Mouse (Mus musculus) limb, embryonic 13.5 days (tissue): ENCODE measurements around the gene Tac4. TPM values are rescaled to one million over a fixed set of nuclear protein-coding genes. Genes with fewer than 3 reads are reported as not detected.

Source experiments
- ATAC-seq: fragments of 200-750 bp; cut with Nextera tagmentation; 2 replicates; pipeline ENCODE4 v1.8.0; 2017; ENCODE audit warnings: low read depth, moderate number of reproducible peaks, moderate TSS enrichment; ENCODE audit not compliant: low FRiP score
- H3K27ac ChIP-seq: fragments of 300-500 bp; sonication (generic); 2 replicates; pipeline ENCODE4 v1.5.1; 2015; ENCODE audit warnings: inconsistent platforms, mild to moderate bottlenecking, moderate library complexity
- H3K27me3 ChIP-seq: fragments of 300-500 bp; sonication (generic); 2 replicates; pipeline ENCODE4 v1.6.1; 2015; ENCODE audit warnings: mild to moderate bottlenecking, inconsistent platforms
- H3K36me3 ChIP-seq: fragments of 300-500 bp; sonication (generic); 2 replicates; pipeline ENCODE4 v1.6.1; 2015; ENCODE audit warnings: inconsistent platforms, mild to moderate bottlenecking, moderate library complexity
- H3K4me1 ChIP-seq: fragments of 300-500 bp; sonication (generic); 2 replicates; pipeline ENCODE4 v1.6.1; 2015; ENCODE audit warnings: inconsistent platforms
- H3K4me2 ChIP-seq: fragments of 300-500 bp; sonication (generic); replicated peaks from 2 replicates; pipeline ENCODE4 v1.6.1; 2015; ENCODE audit warnings: inconsistent platforms, mild to moderate bottlenecking, moderate library complexity
- H3K4me3 ChIP-seq: fragments of 300-500 bp; sonication (generic); 2 replicates; pipeline ENCODE4 v1.5.1; 2015; ENCODE audit warnings: moderate library complexity, mild to moderate bottlenecking, inconsistent platforms
- H3K9ac ChIP-seq: fragments of 300-500 bp; sonication (generic); 2 replicates; pipeline ENCODE4 v1.6.1; 2015; ENCODE audit warnings: mild to moderate bottlenecking, inconsistent platforms
- H3K9me3 ChIP-seq: fragments of 300-500 bp; sonication (generic); 2 replicates; pipeline ENCODE4 v1.6.1; 2016; ENCODE audit warnings: inconsistent platforms
- WGBS: fragments of 180-500 bp; shearing (Covaris S2); methylation state at CpG from one replicate; pipeline ENCODE4 v1.1.7; 2015; 5-methylcytosine and 5-hydroxymethylcytosine counted together
- polyA plus RNA-seq: library from polyadenylated mRNA; unstranded; fragments of >200 nt; fragmentation: Nextera tagmentation; extraction: Ambion mirVana; gene quantifications from 2 replicates; pipeline ENCODE4 v1.2.1, GENCODE M21; 2015

Tac4 gene
- polyA plus RNA-seq, 1 experiment from 2014 or later = 0.27 TPM

GRCm38 (mm10) chr11:95263816-95264454 lies 2.6 kb downstream of the Tac4 start:
- peaks cover 6% of the 10 kb centered on the region; the same call in 1 of the 2 replicates for H3K27me3 ChIP-seq
- H3K4me1 ChIP-seq = peaks cover 10% of the 10 kb centered on the region; the same call in 1 of the 2 replicates
- no peak overlapping the region; the same call in 1 of the 2 replicates for H3K9ac ChIP-seq
- H3K4me2 ChIP-seq = no peak overlapping the region
- no peak overlapping the region; the same call in 1 of the 2 replicates for H3K27ac ChIP-seq
- H3K4me3 ChIP-seq = no peak overlapping the region
- ATAC-seq = no peak
- no peaks in the 10 kb centered on the region for H3K9me3 ChIP-seq
- WGBS = 26% methylated on average over 11 of the region's 11 CpGs
- H3K36me3 ChIP-seq = peaks cover 20% of the 10 kb centered on the region; the same call in 1 of the 2 replicates

- Histone ChIP-seq H3K36me3 (peaks cover 26% of the 10 kb centered on the region), H3K4me2 (no peak overlapping the region)
- WGBS = 78% methylated on average over 4 of the region's 4 CpGs
Observed at GRCm38 (mm10) chr11:95264455-95265013, 3.2 kb downstream of the Tac4 start.

GRCm38 (mm10) chr11:95266540-95267245 lies 5.4 kb downstream of the Tac4 start:
- no peak for ATAC-seq
- WGBS = 53% methylated on average over 6 of the region's 6 CpGs
- no peaks in the 10 kb centered on the region for H3K9me3 ChIP-seq
- peaks cover 48% of the 10 kb centered on the region for H3K36me3 ChIP-seq
- H3K27me3 ChIP-seq = 0 out of 2 replicates have a peak, but pooled peaks cover under 1% of the 10 kb centered on the region
- no peak overlapping the region for H3K4me2 ChIP-seq
- no peak overlapping the region for H3K4me3 ChIP-seq
- H3K27ac ChIP-seq = no peak overlapping the region
- peaks cover 7% of the 10 kb centered on the region; the same call in 1 of the 2 replicates for H3K4me1 ChIP-seq
- no peak overlapping the region for H3K9ac ChIP-seq

More at GRCm38 (mm10) chr11:95264455-95265013, 3.2 kb downstream of the Tac4 start:
- no peak overlapping the region for H3K4me3 ChIP-seq
- no peak overlapping the region for H3K27ac ChIP-seq
- H3K27me3 ChIP-seq = peaks cover 6% of the 10 kb centered on the region; the same call in 1 of the 2 replicates
- peaks cover 10% of the 10 kb centered on the region; the same call in 1 of the 2 replicates for H3K4me1 ChIP-seq
- ATAC-seq = no peak
- H3K9ac ChIP-seq = no peak overlapping the region
- no peaks in the 10 kb centered on the region for H3K9me3 ChIP-seq

- 89% methylated on average over 5 of the region's 5 CpGs for WGBS
- H3K27me3 ChIP-seq = no peaks in the 10 kb centered on the region
- H3K36me3 ChIP-seq = peaks cover 98% of the 10 kb centered on the region
- H3K4me2 ChIP-seq = no peak overlapping the region
- H3K27ac ChIP-seq = no peak overlapping the region
- H3K4me1 ChIP-seq = no peaks in the 10 kb centered on the region
- no peak overlapping the region for H3K4me3 ChIP-seq
- no peaks in the 10 kb centered on the region for H3K9me3 ChIP-seq
- ATAC-seq = no peak
- no peak overlapping the region for H3K9ac ChIP-seq
Observed at GRCm38 (mm10) chr11:95273661-95274060, 12.3 kb downstream of the Tac4 start.

- Histone ChIP-seq H3K4me1 (no peaks in the 10 kb centered on the region), H3K9ac (no peak overlapping the region), H3K9me3 (no peaks in the 10 kb centered on the region), H3K4me3 (no peak overlapping the region), H3K27me3 (no peaks in the 10 kb centered on the region), H3K27ac (no peak overlapping the region), H3K36me3 (peaks cover 99% of the 10 kb centered on the region), H3K4me2 (no peak overlapping the region)
- ATAC-seq = no peak
- WGBS = 88% methylated on average over 3 of the region's 3 CpGs
Observed at GRCm38 (mm10) chr11:95274613-95275012, 13.3 kb downstream of the Tac4 start.

- no peak for ATAC-seq
- Histone ChIP-seq H3K4me3 (no peak overlapping the region), H3K9me3 (no peaks in the 10 kb centered on the region), H3K27ac (no peak overlapping the region), H3K4me1 (no peaks in the 10 kb centered on the region), H3K27me3 (no peaks in the 10 kb centered on the region), H3K9ac (no peak overlapping the region), H3K36me3 (peaks cover 99% of the 10 kb centered on the region), H3K4me2 (no peak overlapping the region)
- 89% methylated on average over 6 of the region's 6 CpGs for WGBS
Observed at GRCm38 (mm10) chr11:95276056-95276455, 14.7 kb downstream of the Tac4 start.

- WGBS = 86% methylated on average over 4 of the region's 4 CpGs
- no peaks in the 10 kb centered on the region for H3K9me3 ChIP-seq
- no peak overlapping the region for H3K27ac ChIP-seq
- H3K4me2 ChIP-seq = no peak overlapping the region
- H3K4me1 ChIP-seq = no peaks in the 10 kb centered on the region
- no peaks in the 10 kb centered on the region for H3K27me3 ChIP-seq
- peaks cover 99% of the 10 kb centered on the region for H3K36me3 ChIP-seq
- H3K4me3 ChIP-seq = no peak overlapping the region
- no peak for ATAC-seq
- no peak overlapping the region for H3K9ac ChIP-seq
Observed at GRCm38 (mm10) chr11:95279061-95279659, 17.8 kb downstream of the Tac4 start.

GRCm38 (mm10) chr11:95282331-95282730 lies 21.0 kb downstream of the Tac4 start:
- Histone ChIP-seq H3K4me1 (no peaks in the 10 kb centered on the region), H3K27me3 (no peaks in the 10 kb centered on the region), H3K36me3 (peaks cover 99% of the 10 kb centered on the region), H3K9me3 (no peaks in the 10 kb centered on the region), H3K4me2 (no peak overlapping the region), H3K27ac (no peak overlapping the region), H3K4me3 (no peak overlapping the region), H3K9ac (no peak overlapping the region)
- 96% methylated on average over 5 of the region's 5 CpGs for WGBS
- no peak for ATAC-seq

- Histone ChIP-seq H3K36me3 (peaks cover 86% of the 10 kb centered on the region), H3K27ac (no peak overlapping the region), H3K27me3 (no peaks in the 10 kb centered on the region), H3K4me2 (no peak overlapping the region), H3K9me3 (no peaks in the 10 kb centered on the region), H3K4me1 (no peaks in the 10 kb centered on the region), H3K9ac (no peak overlapping the region), H3K4me3 (no peak overlapping the region)
- ATAC-seq = no peak
- 83% methylated on average over 4 of the region's 4 CpGs for WGBS
Observed at GRCm38 (mm10) chr11:95291998-95292397, 30.7 kb downstream of the Tac4 start.

- Histone ChIP-seq H3K9me3 (no peaks in the 10 kb centered on the region), H3K27me3 (no peaks in the 10 kb centered on the region), H3K9ac (no peak overlapping the region), H3K4me1 (no peaks in the 10 kb centered on the region), H3K27ac (no peak overlapping the region), H3K4me3 (no peak overlapping the region), H3K4me2 (no peak overlapping the region), H3K36me3 (peaks cover 84% of the 10 kb centered on the region)
- 86% methylated on average over 8 of the region's 8 CpGs for WGBS
- no peak for ATAC-seq
Observed at GRCm38 (mm10) chr11:95293017-95293624, 31.8 kb downstream of the Tac4 start.

- Histone ChIP-seq H3K9ac (no peak overlapping the region), H3K27me3 (no peaks in the 10 kb centered on the region), H3K4me2 (no peak overlapping the region), H3K4me1 (no peaks in the 10 kb centered on the region), H3K36me3 (peaks cover 84% of the 10 kb centered on the region), H3K9me3 (no peaks in the 10 kb centered on the region), H3K4me3 (no peak overlapping the region), H3K27ac (no peak overlapping the region)
- ATAC-seq = no peak
- WGBS = 91% methylated on average over 13 of the region's 13 CpGs
Observed at GRCm38 (mm10) chr11:95295736-95296135, 34.4 kb downstream of the Tac4 start.

- ATAC-seq = no peak
- no peaks in the 10 kb centered on the region for H3K4me1 ChIP-seq
- H3K36me3 ChIP-seq = peaks cover 83% of the 10 kb centered on the region
- H3K9me3 ChIP-seq = no peaks in the 10 kb centered on the region
- no peak overlapping the region for H3K4me3 ChIP-seq
- no peaks in the 10 kb centered on the region for H3K27me3 ChIP-seq
- H3K9ac ChIP-seq = no peak overlapping the region
- H3K27ac ChIP-seq = no peak overlapping the region
- 21% methylated on average over 2 of the region's 2 CpGs for WGBS
- H3K4me2 ChIP-seq = no peak overlapping the region
Observed at GRCm38 (mm10) chr11:95298146-95298545, 36.8 kb downstream of the Tac4 start.
